Mouse (Mus musculus): Measurements from ENCODE around the gene Tap2. TPM values are rescaled to one million over a fixed set of nuclear protein-coding genes. Genes with fewer than 3 reads are reported as not detected.
A peak's percentile ranks its signal among the peaks of the same experiment; 100 is the strongest.

Tap2 gene
- polyA plus RNA-seq, 2 experiments: 2.4 to 2.9 TPM

DNA sequence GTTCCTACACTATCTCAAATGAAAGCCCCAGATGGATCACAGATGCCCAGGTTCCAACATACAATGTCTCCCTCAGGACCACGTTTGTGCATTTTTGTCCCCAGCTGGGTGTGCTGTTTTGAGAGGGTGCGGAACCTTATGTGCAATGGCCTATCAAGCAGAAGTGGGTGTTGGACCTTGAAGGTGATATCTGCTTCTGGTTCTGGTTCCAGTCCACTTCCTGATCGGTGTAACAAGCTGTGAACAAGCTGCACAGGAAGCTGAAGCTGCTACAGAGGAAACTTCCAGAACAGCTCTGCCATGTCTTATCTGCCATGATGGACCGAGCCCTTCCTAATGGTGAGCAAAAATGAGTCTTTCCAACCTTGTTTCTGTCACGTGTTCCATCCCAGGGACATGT, 53.2 kb downstream of the Tap2 start:
- ATAC-seq (ENCODE audit: low FRiP score, low read depth) (no peak), DNase-seq (ENCODE audit: low spot score) (no peak)
- H3K4me2 ChIP-seq (replicated peaks; ENCODE audit: low read depth, low read length, severe bottlenecking): no peak overlapping the region
- H3K27ac ChIP-seq (replicated peaks; ENCODE audit: low read depth, low read length): no peak overlapping the region
- no peaks in the 10 kb centered on the region for H3K4me1 ChIP-seq (ENCODE audit: control insufficient read depth, insufficient read depth, low read length)
- no peaks in the 10 kb centered on the region for H3K9me3 ChIP-seq (ENCODE audit: control insufficient read depth, low read length)
- H3K9ac ChIP-seq (ENCODE audit: low read depth, low read length, severe bottlenecking): no peak overlapping the region
- WGBS: 78% methylated on average over 5 of the region's 5 CpGs
- no peaks in the 10 kb centered on the region for H3K27me3 ChIP-seq (ENCODE audit: control insufficient read depth, insufficient read depth, low read length)
- no peak overlapping the region for H3K4me3 ChIP-seq (replicated peaks; ENCODE audit: low read length)
- no peaks in the 10 kb centered on the region for H3K36me3 ChIP-seq (ENCODE audit: control insufficient read depth, insufficient read depth, low read length)
- no peak for TF ChIP-seq POLR2A (IDR thresholded peaks at IDR 0.05; ENCODE audit: borderline replicate concordance, extremely low read depth, insufficient read depth, insufficient read length)

DNA sequence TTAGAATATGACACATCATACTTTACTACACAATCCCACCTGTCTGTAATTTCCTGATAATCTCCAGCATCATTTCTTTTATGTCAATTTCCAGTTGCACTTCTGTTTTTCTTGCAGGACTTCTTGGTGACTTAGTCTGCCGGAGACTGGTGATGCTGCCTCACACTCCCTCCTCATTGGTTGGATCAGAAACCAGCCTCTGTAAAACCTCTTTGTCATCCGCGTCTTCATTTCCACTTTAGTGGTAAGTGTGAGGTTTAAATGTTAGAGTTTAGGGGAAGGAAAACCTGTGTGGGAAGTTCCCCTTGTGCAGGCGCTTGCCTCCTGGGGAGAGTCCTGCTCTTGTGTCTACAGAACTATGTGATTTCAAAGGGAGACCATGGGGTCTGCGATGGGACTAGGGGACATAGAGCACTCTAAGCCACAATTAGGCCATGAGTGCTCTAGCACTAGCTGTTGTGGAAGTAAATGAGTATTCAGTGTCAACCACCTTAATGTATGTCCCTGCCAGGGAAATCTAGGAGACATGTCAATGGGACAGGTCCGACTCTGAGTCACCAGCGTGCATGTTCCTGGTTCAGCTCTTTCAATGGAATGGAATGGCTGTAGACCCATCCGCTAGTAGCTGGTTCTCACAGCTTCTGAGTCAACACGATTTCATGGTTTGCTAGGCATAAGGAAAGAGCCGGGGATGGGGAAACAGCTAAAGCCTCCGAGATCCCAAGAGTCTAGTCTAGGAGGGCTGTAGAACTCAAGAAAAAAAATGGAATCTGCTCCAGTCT, 54.5 kb downstream of the Tap2 start, which contains the start of gene H2-Ab1:
H2-Ab1 (plus strand) TSS at position 96 of the 782 bp plus-strand sequence.
- Histone ChIP-seq H3K36me3 (ENCODE audit: control insufficient read depth, insufficient read depth, low read length) (no peaks in the 10 kb centered on the region), H3K4me2 (replicated peaks; ENCODE audit: low read depth, low read length, severe bottlenecking) (no peak within 1 kb of the TSS), H3K4me3 (replicated peaks; ENCODE audit: low read length) (no peak within 1 kb of the TSS), H3K4me1 (ENCODE audit: control insufficient read depth, insufficient read depth, low read length) (no peaks in the 10 kb centered on the region), H3K9ac (ENCODE audit: low read depth, low read length, severe bottlenecking) (no peak within 1 kb of the TSS), H3K27ac (replicated peaks; ENCODE audit: low read depth, low read length) (no peak within 1 kb of the TSS), H3K27me3 (ENCODE audit: control insufficient read depth, insufficient read depth, low read length) (no peaks in the 10 kb centered on the region), H3K9me3 (ENCODE audit: control insufficient read depth, low read length) (no peaks in the 10 kb centered on the region)
- ATAC-seq (ENCODE audit: low FRiP score, low read depth) (no peak), DNase-seq (ENCODE audit: low spot score) (peak; percentile 73)
- 71% methylated on average over 11 of the region's 11 CpGs for WGBS
- TF ChIP-seq POLR2A (IDR thresholded peaks at IDR 0.05; ENCODE audit: borderline replicate concordance, extremely low read depth, insufficient read depth, insufficient read length): no peak

DNA sequence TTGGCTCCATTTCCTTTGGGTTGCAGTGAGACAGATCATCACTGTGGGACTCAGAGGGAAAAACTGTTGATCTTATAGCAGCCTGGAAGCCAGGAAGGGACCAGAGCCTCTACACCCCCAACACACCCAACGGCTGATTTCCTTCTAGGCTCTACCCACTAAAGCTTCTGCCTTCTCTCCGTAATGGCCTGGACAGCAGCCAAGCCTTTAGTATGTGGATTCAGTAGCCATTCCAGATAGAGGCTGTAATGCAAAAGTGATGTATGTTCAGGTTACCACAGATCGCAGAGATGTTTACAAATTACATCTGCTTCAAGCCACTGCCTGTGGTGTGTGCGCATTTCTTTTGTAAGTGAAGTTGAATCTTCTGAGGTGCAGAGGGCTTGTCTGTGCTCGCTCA, 57.2 kb downstream of the Tap2 start:
- Histone ChIP-seq H3K4me2 (replicated peaks; ENCODE audit: low read depth, low read length, severe bottlenecking) (no peak overlapping the region), H3K9ac (ENCODE audit: low read depth, low read length, severe bottlenecking) (no peak overlapping the region), H3K9me3 (ENCODE audit: control insufficient read depth, low read length) (no peaks in the 10 kb centered on the region), H3K36me3 (ENCODE audit: control insufficient read depth, insufficient read depth, low read length) (no peaks in the 10 kb centered on the region), H3K4me3 (replicated peaks; ENCODE audit: low read length) (no peak overlapping the region), H3K4me1 (ENCODE audit: control insufficient read depth, insufficient read depth, low read length) (0 out of 2 replicates have a peak, but pooled peaks cover 3% of the 10 kb centered on the region), H3K27me3 (ENCODE audit: control insufficient read depth, insufficient read depth, low read length) (peaks cover 26% of the 10 kb centered on the region), H3K27ac (replicated peaks; ENCODE audit: low read depth, low read length) (no peak overlapping the region)
- DNase-seq (ENCODE audit: low spot score): peak; percentile 25
- no peak for TF ChIP-seq POLR2A (IDR thresholded peaks at IDR 0.05; ENCODE audit: borderline replicate concordance, extremely low read depth, insufficient read depth, insufficient read length)
- WGBS: 56% methylated on average over 5 of the region's 5 CpGs
- ATAC-seq (ENCODE audit: low FRiP score, low read depth): no peak

DNA sequence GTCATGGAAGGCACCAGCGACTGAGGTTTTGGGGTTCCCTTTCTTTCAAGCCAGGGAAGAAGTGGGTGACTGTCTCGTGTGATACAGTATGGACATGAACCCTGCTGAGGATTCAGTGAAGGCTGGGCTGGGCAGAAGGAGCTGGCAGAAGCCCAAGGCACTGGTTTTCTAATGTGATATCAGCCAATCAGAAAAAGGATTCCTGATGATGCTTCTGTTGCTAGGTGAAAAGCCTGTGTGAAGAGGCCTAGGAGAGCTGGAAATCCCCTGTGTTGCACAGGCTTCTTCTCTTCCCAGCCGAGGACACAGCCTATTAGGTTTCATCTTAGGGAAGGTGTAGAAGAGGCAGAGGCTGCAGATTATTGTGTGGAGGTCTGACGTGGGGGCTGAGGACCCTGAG, 58.2 kb downstream of the Tap2 start:
- Histone ChIP-seq H3K27ac (replicated peaks; ENCODE audit: low read depth, low read length) (no peak overlapping the region), H3K4me1 (ENCODE audit: control insufficient read depth, insufficient read depth, low read length) (0 out of 2 replicates have a peak, but pooled peaks cover 3% of the 10 kb centered on the region), H3K9ac (ENCODE audit: low read depth, low read length, severe bottlenecking) (no peak overlapping the region), H3K27me3 (ENCODE audit: control insufficient read depth, insufficient read depth, low read length) (peaks cover 27% of the 10 kb centered on the region), H3K9me3 (ENCODE audit: control insufficient read depth, low read length) (no peaks in the 10 kb centered on the region), H3K36me3 (ENCODE audit: control insufficient read depth, insufficient read depth, low read length) (no peaks in the 10 kb centered on the region), H3K4me2 (replicated peaks; ENCODE audit: low read depth, low read length, severe bottlenecking) (no peak overlapping the region), H3K4me3 (replicated peaks; ENCODE audit: low read length) (no peak overlapping the region)
- ATAC-seq (ENCODE audit: low FRiP score, low read depth) (peak; percentile 41), DNase-seq (ENCODE audit: low spot score) (peak; percentile 81)
- no peak for TF ChIP-seq POLR2A (IDR thresholded peaks at IDR 0.05; ENCODE audit: borderline replicate concordance, extremely low read depth, insufficient read depth, insufficient read length)
- 31% methylated on average over 4 of the region's 4 CpGs for WGBS

DNA sequence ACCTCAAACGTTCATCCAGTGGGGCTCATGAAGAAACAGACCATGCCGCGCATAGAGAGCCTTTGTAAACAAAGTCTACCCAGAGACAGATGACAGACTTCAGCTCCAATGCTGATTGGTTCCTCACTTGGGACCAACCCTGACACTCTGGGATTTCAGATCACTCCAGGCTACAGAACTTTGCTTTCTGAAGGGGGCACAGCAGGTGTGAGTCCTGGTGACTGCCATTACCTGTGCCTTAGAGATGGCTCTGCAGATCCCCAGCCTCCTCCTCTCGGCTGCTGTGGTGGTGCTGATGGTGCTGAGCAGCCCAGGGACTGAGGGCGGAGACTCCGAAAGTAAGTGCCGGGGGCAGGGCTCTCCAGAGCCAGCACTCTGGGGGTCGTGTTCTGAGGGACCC, 59.7 kb downstream of the Tap2 start:
- Histone ChIP-seq H3K9me3 (ENCODE audit: control insufficient read depth, low read length) (no peaks in the 10 kb centered on the region), H3K4me3 (replicated peaks; ENCODE audit: low read length) (peak overlapping the region; percentile 35), H3K9ac (ENCODE audit: low read depth, low read length, severe bottlenecking) (no peak overlapping the region), H3K4me2 (replicated peaks; ENCODE audit: low read depth, low read length, severe bottlenecking) (peak overlapping the region; percentile 75), H3K27ac (replicated peaks; ENCODE audit: low read depth, low read length) (no peak overlapping the region), H3K36me3 (ENCODE audit: control insufficient read depth, insufficient read depth, low read length) (no peaks in the 10 kb centered on the region), H3K4me1 (ENCODE audit: control insufficient read depth, insufficient read depth, low read length) (0 out of 2 replicates have a peak, but pooled peaks cover 3% of the 10 kb centered on the region), H3K27me3 (ENCODE audit: control insufficient read depth, insufficient read depth, low read length) (peaks cover 27% of the 10 kb centered on the region)
- WGBS: under 1% methylated on average over 8 of the region's 8 CpGs
- peak; percentile 89 for DNase-seq (ENCODE audit: low spot score)
- peak; percentile 82 for ATAC-seq (ENCODE audit: low FRiP score, low read depth)
- TF ChIP-seq POLR2A (IDR thresholded peaks at IDR 0.05; ENCODE audit: borderline replicate concordance, extremely low read depth, insufficient read depth, insufficient read length): no peak

All from limb, embryonic 14.5 days (tissue).